Mouse (Mus musculus) heart, postnatal 4 days (tissue): Measurements from ENCODE around the gene Naa60. TPM values are rescaled to one million over a fixed set of nuclear protein-coding genes. Genes with fewer than 3 reads are reported as not detected.
A peak's percentile ranks its signal among the peaks of the same experiment; 100 is the strongest.

Source experiments
- DNase-seq: peaks from one replicate; pipeline ENCODE4 v3.0.0; 2021
- microRNA-seq, 2 experiments: library from miRNA; unstranded; fragments of <30 nt; microRNA quantifications; one replicate each; pipeline ENCODE4 v1.2.0; 2021 to 2022
- total RNA-seq, 2 experiments: library from RNA; stranded (reverse); gene quantifications; 2 replicates each; pipeline ENCODE4 v1.2.3; 2021

Gene Naa60
- total RNA-seq, 2 experiments from 2014 or later = 44.3 to 55.1 TPM

GRCm38 (mm10) chr16:3891621-3892295 lies 19.6 kb downstream of the Naa60 start:
- DNase-seq = no peak

- DNase-seq = no peak
These were observed 21.6 kb downstream of the Naa60 start for GRCm38 (mm10) chr16:3893739-3894138.

- peak; percentile 44 for DNase-seq
These were observed 23.1 kb downstream of the Naa60 start for GRCm38 (mm10) chr16:3895173-3895792.

GRCm38 (mm10) chr16:3896046-3896445 lies 23.9 kb downstream of the Naa60 start:
- DNase-seq = no peak

- DNase-seq = no peak
These were observed 24.4 kb downstream of the Naa60 start for GRCm38 (mm10) chr16:3896553-3896952.

GRCm38 (mm10) chr16:3907471-3907870 lies 35.3 kb downstream of the Naa60 start:
- no peak for DNase-seq

GRCm38 (mm10) chr16:3908537-3909111 lies 36.4 kb downstream of the Naa60 start, which contains the start of the genes 1700037C18Rik and Cluap1:
TSS of gene 1700037C18Rik (minus strand) at chr16:3908689.
TSS of gene Cluap1 (plus strand) at chr16:3908801.
- peak; percentile 93 for DNase-seq

- DNase-seq = no peak
These were observed 36.9 kb downstream of the Naa60 start for GRCm38 (mm10) chr16:3909118-3909517.

- no peak for DNase-seq
These were observed 48.6 kb downstream of the Naa60 start for GRCm38 (mm10) chr16:3920756-3921155.

- no peak for DNase-seq
These were observed 51.3 kb downstream of the Naa60 start for GRCm38 (mm10) chr16:3923515-3923914.

GRCm38 (mm10) chr16:3923966-3924365 lies 51.8 kb downstream of the Naa60 start:
- no peak for DNase-seq

- no peak for DNase-seq
These were observed 56.4 kb downstream of the Naa60 start for GRCm38 (mm10) chr16:3928582-3928981.

- DNase-seq = no peak
These were observed 57.0 kb downstream of the Naa60 start for GRCm38 (mm10) chr16:3929151-3929550.

- no peak for DNase-seq
These were observed 61.4 kb downstream of the Naa60 start for GRCm38 (mm10) chr16:3933536-3933935.

GRCm38 (mm10) chr16:3934091-3934490 lies 61.9 kb downstream of the Naa60 start:
- no peak for DNase-seq

GRCm38 (mm10) chr16:3934701-3935100 lies 62.5 kb downstream of the Naa60 start:
- DNase-seq = no peak

GRCm38 (mm10) chr16:3951141-3951540 lies 79.0 kb downstream of the Naa60 start:
- no peak for DNase-seq

Small RNAs within 50 kb of the gene (microRNA-seq; reads per million reads assigned to microRNA genes)
- 0 reads per million in 2 experiments for gene Gm23493

Other genes starting within 250 kb of the Naa60 start
- not detected for gene Mefv, start 154.3 kb upstream of the Naa60 start, total RNA-seq
- gene Zfp263, start 128.3 kb upstream of the Naa60 start, total RNA-seq = 10 to 100 TPM; 12.1 to 13.6 TPM
- gene Olfr15, start 41.5 kb upstream of the Naa60 start, total RNA-seq = not detected
- 1 to 10 TPM in 1 of 2 experiments, under 1 TPM in 1; 0.81 to 1.2 TPM for gene Zfp174, start 25.1 kb upstream of the Naa60 start, total RNA-seq
- gene Zfp597, start 12.2 kb downstream of the Naa60 start, total RNA-seq = 10 to 100 TPM; 12.4 to 15.5 TPM
- gene Gm20695, start 12.3 kb downstream of the Naa60 start, total RNA-seq = 1 to 10 TPM in 1 of 2 experiments, not detected in 1; 1.4 TPM
- gene 1700037C18Rik, start 36.3 kb downstream of the Naa60 start, total RNA-seq = 1 to 10 TPM; 5.8 to 6.9 TPM
- gene Cluap1, start 36.4 kb downstream of the Naa60 start, total RNA-seq = 10 to 100 TPM; 11.7 to 11.8 TPM
- 1 to 10 TPM; 2.8 to 3.0 TPM for gene Nlrc3, start 104.3 kb downstream of the Naa60 start, total RNA-seq
- 10 to 100 TPM; 15.5 to 15.6 TPM for gene Slx4, start 131.4 kb downstream of the Naa60 start, total RNA-seq
- not detected for gene Dnase1, start 164.6 kb downstream of the Naa60 start, total RNA-seq
- gene Trap1, start 205.5 kb downstream of the Naa60 start, total RNA-seq = 100 to 1,000 TPM; 128 to 151 TPM